Mouse (Mus musculus): ENCODE measurements at regions not wholly inside any gene's neighbourhood (a gene's known extent, or its start where the extent isn't known, plus 50 kb on each side); places are given as distances from the start of the nearest gene placed in this dataset.

DNA sequence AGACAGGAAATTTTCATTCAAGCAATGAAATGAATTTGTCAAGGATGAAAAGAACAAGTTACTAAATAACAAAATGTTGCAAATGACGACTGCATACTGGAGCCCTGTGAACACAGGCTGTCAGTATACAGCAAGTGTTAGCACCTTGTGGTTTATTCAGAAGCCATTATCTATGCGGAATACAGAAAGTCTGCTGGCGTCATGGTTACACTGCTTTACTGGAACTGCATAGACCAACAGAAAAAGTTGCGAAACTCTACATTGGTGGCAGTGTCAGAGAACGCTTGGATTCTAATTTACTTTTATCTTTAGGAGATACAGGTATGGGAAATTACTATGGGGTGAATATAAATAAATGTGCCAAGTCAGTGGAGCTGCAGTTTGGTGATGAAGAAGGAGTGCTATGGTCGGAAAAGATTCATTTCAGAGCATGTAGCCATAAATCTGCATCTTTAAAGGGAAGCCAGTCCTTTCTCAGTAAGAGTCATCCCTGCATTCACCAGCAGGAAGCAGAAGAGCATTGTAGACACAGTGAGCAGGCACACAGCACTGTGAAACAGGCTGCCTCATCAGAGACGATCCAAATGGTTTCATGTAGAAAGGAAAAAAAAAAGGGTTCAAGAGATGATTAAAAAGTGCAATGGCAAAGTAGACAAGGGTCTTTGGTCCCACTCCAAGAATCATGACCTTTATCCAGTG, 586.3 kb downstream of the Kctd12 start:
- DNase-seq: no peak

DNA sequence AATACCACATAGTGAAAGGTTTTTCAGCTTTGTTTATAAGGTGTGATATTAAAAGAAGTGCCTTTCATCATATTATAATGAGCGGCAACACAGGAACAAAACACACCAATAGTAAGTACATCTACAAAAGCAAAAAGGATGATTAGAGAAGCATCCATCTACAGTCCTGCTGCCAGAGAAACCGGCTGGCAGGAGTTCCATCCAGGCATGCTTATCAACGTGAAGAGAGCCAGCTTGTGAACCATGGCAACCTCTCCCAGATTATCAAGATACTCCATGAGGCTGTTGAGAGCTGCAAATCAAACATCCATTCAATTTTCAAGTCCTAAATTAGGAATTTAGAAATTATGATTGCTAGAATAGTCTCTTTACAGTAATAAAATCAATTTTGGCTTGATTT, 590.1 kb downstream of the Kctd12 start:
- DNase-seq: no peak

DNA sequence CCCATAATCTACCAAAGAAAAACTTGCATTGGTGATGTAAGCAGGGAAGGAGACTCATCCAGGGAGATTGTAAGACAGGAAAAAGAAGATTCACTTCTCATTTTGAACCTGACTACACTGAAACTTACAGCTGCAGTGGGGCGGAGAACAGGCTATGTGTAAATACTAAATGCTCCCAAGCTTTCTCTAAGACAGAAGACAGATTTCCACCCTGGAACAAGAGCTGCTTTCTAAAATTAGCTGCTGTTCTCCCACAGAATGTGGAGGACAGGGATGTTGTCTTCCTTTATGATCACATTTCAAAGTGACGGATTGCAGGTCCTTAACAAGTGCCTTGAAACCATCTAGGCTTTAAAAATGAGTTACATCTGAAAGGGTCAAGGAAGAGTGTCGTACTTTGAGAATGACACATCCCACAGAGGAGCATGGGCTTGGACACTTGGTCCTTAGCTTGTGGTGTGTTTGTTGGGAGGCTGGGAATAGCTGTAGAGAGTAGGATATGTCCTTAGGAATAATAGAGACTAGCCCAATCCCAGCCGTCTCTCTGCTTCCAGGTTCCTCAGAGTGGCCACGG, 609.4 kb downstream of the Kctd12 start:
- DNase-seq: no peak

DNA sequence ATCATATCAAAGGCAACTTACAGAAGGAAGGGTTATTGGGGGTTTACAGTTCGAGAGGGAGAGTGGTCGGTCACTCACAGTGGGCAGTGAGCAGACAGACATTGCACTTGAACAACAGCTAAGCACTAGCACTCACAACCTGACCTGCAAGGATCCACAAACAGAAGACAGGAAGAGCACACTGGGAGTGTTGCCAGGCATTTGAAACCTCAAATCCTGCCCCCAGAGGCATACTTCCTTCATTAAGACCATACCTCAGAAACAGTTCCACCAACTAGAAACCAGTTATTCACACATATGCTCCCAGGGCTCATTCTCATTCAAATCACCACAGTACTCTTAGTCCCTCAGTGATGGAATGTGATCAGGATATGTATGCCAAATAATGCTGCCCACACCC, 620.8 kb downstream of the Kctd12 start:
- no peak for DNase-seq

DNA sequence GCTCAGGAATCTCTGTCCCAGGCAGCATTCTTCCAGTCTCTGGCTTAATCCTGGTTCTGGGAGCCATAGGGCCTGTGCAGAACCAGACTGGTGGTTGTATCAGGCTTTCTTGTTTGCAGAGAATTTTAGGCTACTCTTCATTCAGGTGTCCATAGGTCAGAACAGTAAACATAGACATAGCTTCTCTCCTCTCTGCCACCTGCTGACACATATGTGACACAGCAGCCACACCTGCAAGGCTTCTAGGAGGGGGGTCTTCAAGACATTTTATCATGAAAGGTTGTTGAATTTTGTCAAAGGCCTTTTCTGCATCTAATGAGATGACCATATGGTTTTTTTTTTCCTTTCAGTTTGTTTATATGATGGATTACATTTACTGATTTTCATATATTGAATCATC, 599.7 kb downstream of the Lmo7 start:
- no peak for DNase-seq

DNA sequence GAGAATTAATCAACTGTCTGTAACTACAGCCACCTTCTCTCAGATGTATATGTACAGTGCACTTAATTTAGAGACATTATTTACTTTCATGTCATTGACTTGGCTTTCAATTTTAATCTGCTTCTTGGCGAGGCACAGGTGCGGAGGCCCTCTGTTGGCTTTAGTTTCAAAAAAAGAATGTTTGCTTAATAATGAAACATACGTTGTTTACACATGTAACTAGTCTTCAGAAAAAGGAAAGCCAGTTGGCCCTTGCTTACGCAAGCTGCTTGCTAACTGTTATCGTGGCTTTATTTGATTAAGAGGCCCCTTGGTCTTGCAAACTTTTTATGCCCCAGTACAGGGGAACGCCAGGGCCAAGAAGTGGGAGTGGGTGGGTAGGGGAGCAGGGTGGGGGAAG, 576.6 kb downstream of the Lmo7 start:
- no peak for DNase-seq

DNA sequence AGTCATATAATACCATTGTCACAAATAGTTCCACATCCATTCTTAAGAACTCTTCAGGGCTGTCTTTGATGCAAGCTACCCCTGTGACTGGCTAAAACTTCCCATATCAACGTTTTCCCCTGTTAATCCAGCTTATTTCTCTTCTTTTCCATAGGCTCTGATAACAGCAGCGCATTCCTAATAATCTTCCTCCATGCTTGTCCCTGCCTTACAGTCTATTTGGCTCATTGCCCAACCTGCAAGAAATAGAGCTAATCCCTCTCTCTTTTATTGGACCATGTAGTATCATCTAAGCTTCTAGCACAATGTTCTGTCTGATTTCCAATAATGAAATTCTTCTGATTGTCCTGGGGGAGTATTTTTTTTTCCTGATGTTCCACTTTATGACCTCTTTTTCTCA, 573.1 kb downstream of the Lmo7 start:
- DNase-seq: no peak

DNA sequence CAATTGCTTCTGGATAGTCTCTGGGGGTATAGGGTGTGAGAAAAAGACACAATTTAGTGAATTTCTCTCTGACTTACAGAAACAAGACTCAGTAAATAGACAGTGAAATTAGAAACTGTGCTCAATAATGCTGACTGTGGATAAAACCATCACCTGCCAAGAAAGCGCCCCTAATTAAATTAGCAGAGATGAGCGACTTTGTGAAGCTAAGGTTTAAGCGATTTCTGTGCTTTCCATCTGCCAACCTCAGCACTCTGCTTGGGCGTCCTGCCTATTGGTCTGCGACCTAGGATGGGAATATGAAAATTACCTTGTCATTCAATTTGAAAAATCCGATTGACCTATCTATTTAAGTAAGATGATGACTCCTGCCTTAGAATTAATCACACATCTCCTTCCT, 570.5 kb downstream of the Lmo7 start:
- no peak for DNase-seq

DNA sequence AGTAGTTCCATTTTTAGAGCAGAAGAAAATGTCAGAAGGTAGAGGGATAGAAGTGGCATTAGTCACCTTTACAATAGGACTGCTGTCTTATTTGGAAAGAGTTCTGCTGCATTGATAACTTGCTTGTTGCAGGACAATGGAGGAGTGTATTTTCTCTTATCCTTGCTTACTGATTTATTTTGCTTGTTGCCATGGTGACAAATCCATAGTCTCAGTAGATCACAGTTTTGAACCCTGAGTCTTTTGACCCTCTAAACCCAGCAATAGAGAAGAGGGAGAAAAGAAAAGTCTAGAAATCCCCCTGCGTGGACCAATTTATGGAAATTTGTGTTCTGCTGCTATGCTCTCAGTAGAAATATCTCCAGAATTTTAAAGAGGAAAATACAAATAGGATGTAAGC, 561.6 kb downstream of the Lmo7 start:
- DNase-seq: no peak

DNA sequence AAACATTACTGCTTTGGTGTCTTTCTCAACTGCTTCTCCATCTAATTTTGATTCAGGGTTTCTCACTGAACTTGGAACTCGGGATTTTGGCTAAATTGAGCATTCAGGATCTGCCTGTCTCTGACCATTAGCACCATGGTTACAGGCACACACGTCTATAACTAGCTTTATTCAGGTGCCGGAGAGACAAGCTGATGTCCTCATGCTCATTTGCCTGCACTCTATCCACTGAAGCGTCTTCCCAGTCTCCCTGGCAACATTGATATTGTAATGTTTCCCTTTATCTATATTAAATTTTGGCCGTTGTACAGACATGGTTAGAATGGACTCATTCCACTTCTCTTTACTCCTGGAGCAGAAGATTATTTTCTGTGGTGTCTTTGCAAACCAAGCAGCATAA, 520.3 kb downstream of the Lmo7 start:
- no peak for DNase-seq

DNA sequence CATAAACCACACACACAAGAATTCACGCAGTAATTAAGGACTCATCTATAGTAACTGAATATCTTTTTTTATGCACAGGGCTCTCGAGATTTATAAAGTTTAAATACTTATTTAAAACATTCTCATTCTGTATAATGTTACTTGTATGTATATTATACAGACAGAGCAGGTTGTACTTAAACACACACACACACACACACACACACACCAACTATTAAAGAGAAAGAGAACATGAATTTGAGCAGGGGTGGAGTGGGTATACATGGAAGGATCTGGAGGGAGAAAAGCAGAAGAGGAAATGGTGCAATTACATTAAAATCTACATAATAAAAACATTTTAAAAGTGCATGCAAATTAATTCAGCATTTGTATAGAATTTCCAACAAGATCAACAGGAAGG, 518.8 kb downstream of the Lmo7 start:
- DNase-seq: no peak

DNA sequence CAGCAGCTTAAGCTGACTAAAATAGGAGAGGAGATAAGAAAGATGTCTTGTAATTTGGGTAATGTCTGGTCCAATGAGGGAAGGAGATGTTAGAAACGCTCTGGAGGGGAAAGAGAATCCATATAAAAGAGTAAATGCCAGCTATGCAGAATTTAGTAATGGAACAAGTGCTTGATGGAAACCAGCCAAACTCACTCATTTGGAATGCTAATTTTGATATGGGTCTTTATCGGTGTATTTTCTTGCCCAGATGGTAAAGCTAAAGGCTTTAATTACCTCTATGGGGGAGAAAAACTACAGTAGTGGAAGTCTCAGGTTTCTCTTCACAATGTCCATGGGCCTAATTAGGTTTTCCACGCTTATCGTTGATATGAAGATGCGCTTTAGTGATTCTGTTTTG, 518.3 kb downstream of the Lmo7 start:
- no peak for DNase-seq

DNA sequence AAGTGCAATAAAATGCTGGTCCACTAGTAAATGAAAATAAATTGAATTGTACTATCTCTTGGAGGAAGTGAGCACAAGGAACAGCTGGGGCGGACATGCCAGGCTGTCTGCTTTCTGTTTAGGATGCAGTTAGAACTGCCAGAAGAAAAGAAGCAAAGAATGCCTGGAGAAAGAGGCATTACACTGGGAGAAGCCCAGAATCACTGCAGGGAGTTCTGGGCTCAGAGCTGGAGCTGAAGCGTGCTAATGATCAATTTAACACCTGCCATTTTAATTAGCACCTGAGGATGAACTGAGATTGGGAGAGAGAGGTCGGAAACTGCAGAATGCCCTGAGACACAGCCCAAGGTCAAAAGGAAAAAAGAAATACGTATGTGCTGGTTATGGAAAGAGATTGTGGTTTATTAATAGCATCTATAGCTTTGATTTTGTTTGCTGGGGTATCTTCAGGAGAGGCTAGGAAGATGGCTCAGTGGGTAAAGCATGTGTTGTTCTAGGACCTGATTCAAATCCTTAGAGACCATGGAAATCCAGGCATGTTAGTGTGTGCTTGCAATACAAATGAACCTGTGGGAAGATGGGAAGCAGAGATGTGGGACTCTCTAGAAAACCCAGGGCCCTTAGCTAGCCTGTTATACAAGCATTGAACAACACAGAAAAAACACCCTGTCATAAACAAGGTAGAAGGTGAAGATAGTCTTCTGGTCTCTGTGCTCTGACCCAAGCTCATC, 514.2 kb downstream of the Lmo7 start:
- DNase-seq: no peak

DNA sequence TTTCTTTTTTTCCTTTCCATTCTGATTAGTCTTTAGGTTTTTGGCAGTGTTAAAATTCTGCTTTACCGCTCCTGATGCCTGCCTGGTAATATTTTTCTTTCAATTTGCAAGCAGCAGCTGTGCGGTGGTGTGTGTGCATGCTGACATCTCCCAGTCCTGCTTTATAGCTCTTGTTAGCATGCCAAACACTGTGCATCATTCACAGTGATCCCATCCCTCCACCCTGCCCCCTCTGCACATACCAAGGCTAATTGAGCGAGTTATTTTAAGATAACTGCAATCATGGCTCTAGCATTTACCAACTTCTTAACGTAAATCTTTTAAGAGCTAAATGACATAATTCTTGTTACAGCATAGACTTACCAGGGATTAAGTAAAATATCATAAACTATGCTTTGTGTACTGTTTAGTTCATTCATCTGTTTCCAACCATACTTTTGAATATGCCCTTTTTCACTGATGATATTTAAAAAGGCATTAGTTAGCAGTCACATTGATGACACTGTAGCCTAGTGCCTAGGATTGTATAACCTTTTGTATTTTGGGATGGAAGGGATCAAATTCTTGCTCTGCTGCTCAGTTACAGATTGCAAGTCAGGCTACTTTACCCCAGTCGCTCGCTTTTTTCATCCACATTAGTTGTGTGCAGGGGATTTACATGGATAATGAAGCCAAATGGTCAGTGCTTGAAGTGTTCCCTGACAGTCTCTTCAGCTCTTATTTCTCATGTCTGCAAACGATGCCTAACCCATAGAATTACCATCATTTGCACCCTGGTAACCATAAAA, 487.0 kb downstream of the Lmo7 start:
- DNase-seq: no peak

DNA sequence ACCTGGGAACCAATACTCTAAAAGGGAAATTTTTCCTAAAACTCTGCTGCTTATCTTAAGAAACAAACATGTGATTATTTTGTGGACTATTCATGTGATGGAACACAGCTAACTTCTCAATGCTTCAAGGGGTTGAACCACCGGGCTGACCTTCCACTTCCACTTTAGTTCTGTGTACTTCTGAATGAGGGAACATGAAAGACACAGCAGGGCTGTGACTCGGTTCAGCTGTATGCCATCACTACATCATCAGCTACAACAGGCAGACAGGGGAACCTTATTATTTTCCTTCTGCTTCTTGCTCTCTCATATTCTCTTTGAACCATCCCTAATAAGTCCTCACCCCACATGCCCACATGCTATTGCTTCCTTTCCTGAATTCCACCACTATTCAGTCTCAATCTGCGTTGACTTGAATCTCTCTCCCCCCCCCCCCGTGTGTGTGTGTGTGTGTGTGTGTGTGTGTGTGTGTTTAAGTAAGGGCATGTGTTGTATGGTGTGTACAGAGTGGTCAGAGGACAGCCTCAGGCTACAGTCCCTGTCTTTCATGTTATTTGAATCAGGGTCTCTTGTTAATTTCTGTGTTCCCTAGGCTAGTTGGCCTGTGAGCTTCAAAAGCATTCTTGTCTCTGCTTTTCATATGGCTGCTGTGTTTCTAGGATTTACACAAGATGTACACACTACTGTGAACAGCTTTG, 485.7 kb downstream of the Lmo7 start:
- DNase-seq: no peak

DNA sequence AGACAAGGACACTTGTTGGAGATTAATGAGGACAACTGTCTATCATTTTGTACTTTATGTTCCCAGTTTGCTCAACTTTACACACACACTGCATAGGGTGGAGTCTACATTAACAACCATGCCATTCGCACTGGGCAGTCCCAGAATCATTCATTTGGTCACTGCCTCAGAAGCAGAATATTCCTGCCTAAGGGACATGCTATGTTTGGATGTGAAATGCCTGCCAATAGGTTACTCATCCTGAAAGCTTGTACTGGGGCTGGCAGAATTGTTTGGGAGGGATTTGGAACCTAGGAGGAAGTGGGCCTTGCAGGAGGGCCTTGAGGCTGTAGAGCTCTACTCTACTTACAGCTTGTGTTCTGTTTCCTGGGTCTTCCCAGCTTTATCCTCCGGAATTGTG, 482.3 kb downstream of the Lmo7 start:
- DNase-seq: no peak

DNA sequence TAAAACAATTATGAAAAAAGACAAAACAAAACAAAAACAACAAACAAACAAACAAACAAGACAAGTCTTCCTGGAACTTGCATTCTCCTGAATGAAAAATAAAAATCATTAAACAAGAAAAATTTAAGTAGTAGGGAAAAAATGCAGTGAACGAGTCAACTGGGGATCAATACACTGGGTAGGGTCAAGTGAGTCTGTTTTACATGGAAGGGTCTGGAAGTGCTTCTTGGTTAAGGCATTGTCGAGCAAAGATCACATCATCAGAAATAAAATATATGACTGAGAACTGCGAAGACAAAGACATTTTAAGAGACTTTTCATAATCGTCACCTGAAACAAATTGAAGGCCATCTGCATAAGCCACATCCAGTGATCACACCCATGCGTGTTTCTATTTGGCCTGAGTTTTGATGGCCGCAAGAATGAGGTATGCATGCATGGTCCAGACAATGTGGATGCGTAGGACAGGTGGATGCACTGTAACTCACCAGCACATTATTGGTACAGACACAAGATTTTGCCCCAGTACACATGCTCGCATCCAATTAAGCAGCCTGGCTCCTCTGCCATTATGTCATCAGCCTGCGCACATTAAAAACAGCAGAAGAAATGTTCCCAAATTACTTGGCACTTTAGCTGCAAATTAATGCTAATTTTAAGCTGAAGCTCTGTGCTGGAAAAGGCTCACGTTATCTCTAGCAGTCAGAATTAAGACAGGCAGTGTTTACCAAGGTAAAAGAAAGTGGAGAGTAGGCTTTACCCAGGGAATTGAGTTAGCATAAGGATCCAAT, 475.3 kb downstream of the Lmo7 start:
- no peak for DNase-seq

DNA sequence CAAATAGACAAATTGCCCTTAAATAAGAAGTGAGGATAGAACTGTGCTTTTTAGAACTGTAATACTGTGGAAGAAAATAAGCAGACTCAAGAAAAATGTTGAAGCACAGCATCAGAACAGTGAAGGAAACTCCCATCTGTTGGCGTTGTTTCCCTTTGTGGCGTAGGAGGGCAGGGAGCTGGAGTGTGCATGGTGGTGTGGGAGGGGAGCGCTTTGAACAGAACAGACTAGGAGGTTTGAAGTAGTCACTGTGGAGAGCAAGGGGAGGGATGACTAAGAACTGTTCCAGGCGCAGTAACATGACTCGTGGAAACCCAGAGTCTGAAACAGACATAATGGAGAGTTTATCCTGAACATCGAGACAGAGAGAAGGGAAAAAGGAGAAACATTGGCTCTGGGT, 469.7 kb downstream of the Lmo7 start:
- no peak for DNase-seq

DNA sequence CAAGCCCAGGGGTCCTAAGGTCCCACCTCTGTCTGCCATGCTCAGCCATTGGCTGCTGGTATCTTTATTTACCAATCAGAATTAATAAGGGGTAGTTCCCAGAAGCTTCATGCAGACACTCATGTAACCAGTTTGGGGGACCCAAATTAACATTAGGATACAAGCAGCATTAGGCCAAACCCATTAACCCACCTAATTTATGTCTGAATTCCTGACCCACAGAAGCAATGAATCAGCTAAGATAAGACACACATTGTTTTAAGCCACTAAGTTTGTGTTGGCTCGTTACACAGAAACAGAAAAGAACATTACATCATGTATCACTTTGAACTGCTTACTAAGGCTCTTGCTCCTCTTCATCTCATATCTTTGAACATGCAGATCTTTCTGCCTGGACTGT, 461.0 kb downstream of the Lmo7 start:
- no peak for DNase-seq

DNA sequence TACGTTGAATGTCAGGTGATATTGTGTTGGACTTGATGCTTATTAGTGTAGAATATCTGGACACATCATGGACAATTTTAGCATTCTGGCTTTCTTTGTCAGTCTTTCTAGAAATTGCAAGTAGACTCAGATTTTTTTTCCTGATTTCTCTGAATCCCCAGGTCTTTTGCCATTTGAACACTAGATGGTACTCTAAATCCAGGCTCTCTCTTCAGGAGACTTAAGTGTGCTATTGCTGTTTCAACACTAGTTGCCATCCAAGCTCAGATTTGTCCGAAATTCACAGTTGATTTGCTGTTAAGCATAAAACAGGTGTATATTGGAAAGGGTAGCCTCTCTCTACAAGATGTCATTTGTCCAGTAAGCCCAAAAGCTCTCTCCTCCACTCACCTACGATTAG, 451.5 kb downstream of the Lmo7 start:
- DNase-seq: no peak

DNA sequence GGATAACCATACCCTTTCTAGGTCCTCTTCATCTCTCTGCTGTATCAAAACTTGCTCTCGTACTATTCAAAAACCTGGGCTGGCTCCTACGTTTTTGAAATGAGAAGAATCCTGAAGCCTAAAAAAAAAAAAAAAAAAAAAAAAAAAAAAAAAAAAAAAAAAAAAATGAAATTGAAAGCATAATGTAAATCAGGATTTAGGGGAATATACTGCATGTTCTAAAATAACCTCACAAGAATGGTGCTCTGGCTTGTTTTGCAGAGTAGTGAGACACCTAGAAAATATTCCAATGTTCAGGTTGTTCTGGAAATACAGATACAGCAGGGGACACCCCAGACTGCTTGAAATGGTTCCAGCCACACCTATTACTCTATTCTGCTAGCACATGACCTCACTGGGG, 442.0 kb downstream of the Lmo7 start:
- no peak for DNase-seq

Measured in kidney, adult 18-20 months (tissue).